Mouse (Mus musculus): ENCODE results near the gene Ppp2r3d.
"Not testable (repeated sequence)": the region's sequence is repeated elsewhere in the genome, so short reads cannot be mapped to it uniquely, and the experiment has no call there.

Gene Ppp2r3d

DNA sequence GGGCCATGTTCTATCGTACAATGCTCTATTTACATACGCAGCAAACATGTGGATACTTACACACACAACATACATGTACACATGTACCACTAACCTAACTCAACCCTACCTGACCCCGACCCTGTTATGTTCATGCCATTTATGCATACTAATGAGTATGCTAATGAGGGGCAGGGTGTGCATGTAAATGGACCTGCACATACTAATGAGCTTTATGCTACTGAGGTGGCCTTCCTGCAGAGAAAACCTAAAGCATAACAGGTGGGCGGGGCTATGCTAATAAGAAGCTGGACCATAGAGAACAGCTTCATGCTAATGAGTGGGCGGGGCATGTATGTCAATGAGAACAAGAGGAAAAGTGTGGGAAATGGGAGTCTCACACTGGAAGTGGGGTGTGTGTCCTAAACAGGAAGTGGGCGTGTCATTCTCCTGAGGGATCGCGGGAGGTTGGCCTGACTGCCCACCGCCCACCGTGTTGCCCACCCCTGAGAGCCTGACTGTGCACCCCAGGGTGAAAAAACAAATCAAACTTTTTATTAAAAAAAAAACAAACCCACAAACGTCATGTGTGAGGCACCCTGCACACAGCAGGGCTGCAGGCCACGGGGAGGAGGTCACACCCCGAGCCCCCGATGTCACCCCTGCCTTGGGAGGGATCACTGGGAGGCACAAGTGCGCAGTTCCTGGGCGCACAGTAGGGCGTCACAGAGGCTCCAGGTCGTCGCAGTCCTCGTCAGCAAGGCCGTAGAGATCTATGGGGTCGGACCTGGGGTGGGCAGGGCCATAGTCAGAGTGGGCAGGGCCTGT, at the start of gene Ppp2r3d:
TSS of gene Ppp2r3d (minus strand) at position 803 of the 807 bp plus-strand sequence.
- peak in 1 of 2 experiments; percentile 21 for DNase-seq (ENCODE audit: low spot score in 2 of 2)

DNA sequence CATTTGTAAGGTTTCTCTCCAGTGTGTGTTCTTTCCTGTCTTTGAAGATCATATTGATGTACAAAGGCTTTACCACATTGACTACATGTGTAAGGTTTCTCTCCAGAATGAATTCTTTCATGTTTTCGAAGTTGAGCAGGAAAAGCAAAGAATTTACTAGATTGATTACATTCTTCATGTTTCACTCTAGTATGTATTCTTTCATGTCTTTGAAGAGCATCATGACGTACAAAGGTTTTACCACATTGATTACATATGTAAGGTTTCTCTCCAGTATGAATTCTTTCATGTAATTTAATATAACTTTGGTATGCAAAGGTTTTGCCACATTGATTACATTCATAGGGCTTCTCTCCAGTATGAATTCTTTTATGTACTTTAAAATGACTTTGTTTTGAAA, 17.0 kb upstream of the Ppp2r3d start, which contains the start of gene Gm21836:
TSS of gene Gm21836 (minus strand) at position 101 of the 400 bp plus-strand sequence.
- not testable (repeated sequence) for DNase-seq (ENCODE audit: low spot score in 2 of 2)

DNA sequence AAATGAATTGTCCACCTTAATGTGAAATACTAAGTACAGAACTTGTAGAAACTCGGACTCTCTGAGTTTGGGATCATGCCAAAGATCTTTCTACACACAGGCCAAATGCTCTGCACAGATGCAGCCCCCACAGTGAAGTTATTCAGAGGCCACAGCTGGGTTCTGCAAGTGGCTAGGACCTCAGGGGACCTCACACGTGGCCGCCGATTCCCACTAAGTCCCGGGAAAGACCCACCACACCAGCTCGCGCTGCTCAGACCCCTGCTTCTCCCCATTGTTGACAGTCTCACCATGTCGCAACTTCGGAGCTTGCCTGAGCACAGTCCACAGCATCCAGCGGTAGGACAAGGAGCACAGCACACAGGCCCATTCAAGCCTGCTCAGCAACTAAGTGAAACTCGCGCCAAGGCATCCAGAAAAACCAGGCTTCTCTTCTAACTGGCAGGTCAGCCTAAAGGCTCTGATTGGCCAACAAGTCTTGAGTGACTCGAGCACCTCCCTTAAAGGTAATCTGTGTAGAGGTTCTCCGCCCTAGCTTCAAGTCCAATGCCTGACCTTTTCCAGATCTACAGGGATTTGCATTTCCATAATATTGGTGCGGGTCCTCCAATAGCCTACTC, 3.8 kb upstream of the Ppp2r3d start:
- not testable (repeated sequence) for DNase-seq (ENCODE audit: low spot score in 2 of 2)

DNA sequence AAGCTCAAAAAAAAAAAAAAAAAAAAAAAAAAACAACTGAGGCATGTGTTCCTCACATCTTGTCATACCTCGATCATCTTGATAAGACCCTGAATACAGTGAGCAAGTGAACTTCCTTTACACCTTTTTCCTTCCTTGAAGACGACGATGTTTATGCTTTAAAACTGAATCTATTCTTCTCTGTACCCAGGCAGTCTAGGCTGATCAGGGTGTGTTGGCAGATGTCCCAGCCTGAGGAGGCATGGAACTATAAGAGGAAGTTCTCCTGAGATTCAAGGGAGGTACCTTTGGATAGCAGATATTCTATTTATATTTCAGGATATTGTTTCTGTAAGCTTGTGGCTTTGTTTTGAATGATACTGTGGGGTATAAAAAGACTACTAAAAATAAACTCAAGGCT, 1.4 kb upstream of the Ppp2r3d start:
- DNase-seq (ENCODE audit: low spot score in 2 of 2), result no peak

DNA sequence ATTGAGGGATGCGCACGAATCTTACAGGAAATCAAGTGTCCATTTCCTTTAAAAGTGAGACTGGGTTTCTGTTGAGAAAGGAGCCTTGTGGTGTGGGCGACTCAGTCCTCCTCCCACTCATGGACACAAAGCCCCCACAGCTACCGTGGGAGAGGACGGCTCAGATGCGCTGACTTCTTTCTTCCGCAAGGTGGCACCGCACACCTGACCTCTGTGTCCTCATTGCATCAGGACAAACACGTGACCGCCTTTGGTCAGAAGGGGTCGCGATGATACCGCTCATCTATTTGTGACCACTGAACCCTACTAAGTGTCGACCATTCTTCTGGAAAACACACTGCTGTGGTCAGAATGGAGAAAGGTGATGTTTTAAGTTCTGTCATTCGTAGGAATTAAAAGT, 1.0 kb downstream of the Ppp2r3d start:
- DNase-seq (ENCODE audit: low spot score in 2 of 2), result peak; percentile 9

DNA sequence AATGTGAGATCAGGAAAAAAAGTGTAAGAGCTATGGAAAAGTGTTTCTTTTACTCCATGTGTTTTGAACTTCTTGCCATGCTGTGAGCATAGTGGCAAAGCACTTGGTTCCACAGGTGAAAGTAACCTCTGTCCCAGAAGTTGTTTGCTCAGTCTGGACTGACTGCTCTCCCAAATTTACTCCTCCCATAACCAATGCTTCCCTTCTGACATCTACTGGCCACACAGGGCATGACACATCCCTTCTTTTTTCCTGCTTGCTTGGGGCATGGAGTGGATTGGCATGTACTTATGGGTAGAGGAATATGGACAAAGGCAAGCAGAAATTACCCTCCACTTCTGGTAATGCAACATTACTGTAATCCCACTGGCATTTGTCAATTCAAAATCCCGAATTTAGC, 20.1 kb downstream of the Ppp2r3d start:
- no peak for DNase-seq (ENCODE audit: low spot score in 2 of 2)

DNA sequence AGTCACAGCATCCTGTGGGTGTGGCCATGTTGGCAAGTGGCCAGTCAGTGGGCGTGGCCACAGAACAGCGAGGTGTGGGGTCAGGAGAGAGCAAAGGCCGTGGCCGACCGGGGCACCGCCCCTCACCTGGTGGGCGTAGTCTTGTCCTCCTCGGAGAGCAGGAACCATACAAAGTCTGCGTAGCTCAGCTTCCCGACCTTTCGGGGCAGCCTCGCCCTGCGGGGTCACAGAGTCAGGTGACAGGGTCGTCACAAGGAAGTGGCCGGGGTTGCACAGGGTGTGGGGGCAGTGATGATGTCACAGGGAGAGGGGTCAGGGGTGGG, 34.2 kb downstream of the Ppp2r3d start:
- DNase-seq (ENCODE audit: low spot score in 2 of 2), result peak; percentile 35 to 60

DNA sequence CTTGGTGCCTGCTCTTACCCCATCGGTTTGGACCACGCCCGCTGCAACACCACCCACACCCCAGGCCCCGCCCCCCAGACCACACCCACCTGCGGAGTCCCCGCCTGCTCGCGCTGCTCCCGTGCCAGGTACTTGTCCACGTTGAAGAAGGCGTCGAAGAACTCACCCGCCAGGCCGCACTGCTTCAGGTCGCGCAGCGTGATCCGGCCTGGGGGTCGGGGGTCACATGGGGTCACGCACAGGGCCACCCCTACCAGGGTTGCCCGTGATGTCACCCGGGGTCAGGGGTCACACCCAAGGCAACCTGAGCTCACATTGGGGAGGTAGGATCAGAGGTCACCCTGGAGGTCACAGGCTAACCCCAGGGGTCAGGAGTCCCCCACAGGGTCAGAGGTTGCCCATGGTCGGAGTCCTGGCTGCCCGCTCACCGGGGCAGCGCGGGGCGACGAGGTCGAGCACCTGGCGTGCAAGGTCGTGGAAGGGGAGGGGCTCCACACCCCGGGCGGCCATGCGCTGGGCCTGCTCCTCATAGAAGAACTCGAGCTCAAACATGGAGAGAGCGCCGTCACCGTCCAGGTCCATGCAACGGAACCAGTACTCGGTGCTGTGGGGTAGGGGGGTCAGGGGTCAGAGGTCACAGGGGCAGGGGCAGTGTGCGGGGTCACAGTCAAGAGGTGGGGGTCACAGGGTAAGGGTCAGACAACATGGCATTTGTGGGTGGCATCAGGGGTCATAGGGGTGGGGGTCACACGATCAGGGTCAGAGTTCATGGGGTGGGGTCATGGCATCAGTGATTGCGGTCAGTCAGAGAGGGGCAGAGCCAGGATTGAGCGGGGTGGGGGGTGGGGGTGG, 34.8 kb downstream of the Ppp2r3d start:
- peak; percentile 52 to 61 for DNase-seq (ENCODE audit: low spot score in 2 of 2)

DNA sequence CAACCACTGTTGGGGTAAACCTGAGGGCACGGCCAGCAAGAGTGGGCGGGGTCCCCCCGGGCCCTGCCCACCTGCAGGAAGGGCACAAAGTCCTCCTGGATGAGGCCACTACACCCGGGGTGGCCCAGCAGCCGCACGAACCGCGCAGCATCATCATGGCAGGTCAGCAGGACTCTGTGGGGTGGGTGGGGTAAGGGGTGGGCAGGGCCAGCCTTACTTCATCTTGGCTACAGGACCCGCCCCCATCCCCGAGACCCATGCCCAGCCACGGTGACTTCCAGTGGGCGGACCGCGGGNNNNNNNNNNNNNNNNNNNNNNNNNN, 36.0 kb downstream of the Ppp2r3d start:
- DNase-seq (ENCODE audit: low spot score in 2 of 2), result no peak

DNA sequence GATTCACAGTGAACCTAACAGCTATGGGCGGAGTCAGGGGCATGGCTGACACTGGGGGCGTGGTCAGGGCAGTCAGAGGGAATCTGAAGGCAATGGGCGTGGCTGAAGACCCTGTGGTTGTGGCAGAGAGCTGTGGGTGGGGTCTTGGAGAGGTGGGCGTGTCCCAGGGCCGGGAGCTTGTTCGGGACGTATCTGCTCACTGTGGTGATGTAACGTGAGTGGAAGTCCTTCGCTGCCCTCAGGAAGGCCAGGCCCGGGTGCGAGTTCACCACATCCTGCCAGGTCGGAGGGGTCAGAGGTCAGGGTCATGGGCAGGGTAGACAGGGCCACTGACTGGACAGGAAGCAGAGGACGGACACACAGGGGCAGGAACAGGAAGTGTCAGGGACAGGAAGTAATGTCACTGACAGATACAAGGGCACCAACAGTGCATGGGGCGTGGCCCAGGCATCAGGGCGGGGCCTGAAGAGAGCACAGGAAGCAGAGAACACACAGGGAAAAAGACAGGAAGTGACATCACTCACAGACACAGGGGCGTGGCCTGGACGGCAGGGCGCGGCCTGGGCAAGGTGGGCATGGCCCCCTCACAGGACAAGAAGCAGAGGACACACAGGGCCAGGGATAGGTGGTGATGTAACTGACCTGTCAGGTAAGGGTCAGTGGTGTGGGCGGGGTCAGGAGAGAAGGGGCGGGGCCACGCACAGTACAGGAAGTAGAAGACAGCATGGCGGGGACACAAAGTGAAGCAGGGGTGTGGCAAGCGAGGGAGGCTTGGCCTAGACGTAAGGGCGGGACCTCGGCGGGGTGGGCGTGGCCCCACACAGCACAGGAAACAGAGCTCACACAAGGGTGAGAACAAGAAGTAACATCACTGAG, 36.6 kb downstream of the Ppp2r3d start:
- DNase-seq (ENCODE audit: low spot score in 2 of 2), result peak; percentile 57 to 76

DNA sequence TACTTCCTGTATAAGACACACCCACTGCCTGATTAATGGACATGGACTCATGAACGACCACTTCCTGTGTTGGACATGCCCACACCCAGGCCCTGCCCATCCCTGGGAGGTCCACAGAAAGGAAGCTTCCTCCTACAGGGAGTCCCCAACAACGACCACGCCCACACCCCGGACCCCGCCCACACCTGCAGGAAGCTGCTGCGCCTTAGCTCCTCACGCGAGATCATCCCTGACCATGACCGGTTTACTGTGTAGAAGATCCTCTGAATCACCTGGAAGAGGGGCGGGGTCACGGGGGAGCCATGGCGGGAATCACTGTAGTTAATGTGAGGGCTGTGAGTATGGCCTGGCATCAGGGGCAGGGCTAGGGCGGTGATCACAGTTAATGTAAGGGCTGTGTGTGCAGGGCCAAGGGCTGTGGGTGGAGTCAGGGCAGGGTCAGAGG, 37.3 kb downstream of the Ppp2r3d start:
- DNase-seq (ENCODE audit: low spot score in 2 of 2), result peak; percentile 32 to 70

DNA sequence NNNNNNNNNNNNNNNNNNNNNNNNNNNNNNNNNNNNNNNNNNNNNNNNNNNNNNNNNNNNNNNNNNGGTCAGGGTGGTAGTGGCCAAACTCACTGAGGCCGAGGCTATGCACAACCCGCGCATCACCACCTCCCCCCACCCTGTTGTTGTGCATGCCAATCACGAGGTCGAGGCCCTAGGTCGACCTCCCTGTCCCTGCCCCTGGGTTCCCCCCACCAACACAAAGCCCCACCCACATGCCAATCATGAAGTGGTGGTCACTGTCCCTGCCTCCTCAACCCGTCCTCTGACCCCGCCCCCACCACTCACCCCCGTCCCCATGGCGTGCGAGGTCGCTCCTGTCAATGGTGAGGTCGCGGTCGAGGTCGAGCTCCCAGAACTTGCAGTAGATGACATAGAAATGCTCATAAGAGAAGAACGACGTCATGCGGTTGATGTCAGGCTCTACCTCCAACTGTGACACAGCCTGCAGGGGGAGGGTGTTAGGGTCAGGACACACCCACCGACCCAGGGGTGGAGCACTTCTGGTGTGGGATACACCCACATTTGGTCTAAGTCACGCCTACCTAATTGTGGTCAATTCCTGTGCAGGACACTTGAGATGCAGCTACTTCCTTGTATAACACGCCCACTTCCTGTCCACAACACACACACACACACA, 37.9 kb downstream of the Ppp2r3d start:
- peak; percentile 12 to 50 for DNase-seq (ENCODE audit: low spot score in 2 of 2)

DNA sequence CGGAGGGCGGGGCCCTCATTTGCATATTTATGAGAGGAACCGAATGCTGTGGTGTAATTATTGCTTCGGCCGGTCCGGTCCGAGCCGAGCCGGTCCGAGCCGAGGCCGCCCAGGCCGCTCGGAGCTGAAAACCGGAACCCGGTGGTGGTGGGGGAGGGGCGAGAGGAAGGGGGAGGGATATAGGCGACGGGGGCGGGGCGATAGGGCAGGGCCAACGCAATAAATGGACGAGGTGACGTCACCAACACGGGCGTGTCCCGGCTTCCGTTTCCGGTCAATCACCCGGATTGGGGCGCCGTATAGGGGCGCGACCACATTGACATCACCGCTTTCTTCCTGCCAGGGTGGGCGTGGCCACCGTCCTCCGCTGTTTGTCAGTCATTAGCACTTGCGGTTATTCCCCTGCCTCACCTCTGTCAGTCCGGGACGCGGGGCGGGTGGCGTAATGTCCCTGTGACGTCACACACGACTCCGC, 51.2 kb downstream of the Ppp2r3d start:
- peak; percentile 96 for DNase-seq (ENCODE audit: low spot score in 2 of 2)

DNA sequence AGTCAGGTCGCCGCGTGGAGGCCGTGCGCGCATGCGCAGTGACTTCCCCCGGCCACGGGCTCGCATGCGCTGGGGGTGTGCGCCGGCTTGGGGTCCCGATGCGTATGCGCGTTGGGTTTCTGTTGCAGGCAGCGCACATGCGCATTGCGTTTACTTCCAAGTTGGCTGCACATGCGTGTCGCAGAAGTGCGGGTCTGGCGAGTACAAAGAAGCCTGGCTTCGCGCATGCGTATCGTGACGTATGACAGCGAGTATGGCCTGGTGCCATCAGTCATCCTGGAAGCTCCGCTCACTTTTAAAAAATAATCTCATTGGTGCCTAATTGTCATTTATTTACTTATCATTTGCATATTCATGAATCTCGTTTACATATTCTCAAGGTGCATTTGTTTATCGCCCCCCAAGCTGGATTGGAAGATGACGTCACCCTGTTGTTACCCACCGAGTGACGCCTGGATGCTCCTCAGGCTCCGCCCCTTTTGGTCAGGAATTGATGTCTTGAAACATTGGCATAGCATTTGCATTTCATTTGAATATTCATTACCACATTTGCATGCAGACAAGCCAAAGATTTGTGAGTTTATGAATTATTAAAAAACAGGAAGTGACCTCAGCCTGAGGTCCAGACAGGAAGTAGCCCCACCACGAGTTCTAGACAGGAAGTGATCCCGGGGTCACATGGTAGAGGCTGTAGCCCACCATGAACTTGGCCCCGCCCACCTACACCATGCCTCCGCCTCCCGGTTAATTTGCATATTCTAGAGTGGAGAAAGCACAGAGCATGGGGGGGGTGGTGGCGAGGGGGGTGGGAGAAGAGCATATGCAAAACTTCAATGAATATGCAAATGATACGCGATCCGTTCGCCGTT, 51.9 kb downstream of the Ppp2r3d start:
- DNase-seq (ENCODE audit: low spot score in 2 of 2), result peak; percentile 100

DNA sequence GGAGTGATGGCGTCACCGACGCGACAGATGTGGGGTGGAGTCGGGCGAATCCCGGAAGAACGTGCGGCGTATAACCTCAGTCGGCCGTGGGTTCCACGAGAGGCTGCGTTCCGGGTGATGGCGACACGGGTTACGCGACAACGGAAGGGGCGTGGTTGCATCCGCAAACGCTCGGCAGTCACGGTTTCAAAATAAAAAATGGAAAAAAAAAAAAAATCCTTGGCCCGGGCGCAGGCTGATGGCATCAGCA, 52.5 kb downstream of the Ppp2r3d start:
- no peak for DNase-seq (ENCODE audit: low spot score in 2 of 2)

DNA sequence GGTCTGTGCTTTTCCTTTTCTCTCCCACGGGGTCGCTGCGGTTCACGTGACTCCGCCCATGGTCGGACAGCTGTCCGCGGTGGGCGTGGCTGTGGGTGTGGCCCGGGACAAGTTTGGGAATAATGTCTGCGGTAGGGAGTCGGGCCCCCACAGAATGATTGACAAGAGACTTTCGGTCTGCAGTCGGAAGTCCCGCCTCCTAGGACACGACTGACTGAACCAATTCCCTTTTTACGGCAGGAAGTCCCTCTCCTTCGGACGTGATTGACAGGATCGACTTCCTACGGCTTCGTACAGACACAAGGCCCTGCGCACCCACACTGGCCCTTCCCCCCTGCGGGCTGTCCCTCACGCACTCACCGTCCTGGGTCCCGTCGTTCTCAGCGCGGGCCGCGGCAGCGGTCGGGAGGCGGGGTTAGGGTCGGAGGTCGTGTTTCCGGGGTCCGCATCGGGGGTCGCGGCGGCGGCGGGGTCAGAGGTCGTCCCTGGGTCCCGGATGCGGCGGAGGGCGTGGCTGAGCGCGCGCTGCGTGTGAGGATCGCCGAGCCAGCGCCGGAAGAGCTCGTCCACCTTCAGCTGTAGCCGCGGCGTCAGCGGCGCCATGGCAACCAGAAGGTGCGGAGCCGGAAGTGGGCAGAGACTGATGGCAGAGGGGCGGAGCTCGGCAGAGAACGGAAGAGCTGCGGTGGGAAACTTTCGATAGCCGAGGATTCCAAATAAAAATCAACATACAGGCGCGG, 53.0 kb downstream of the Ppp2r3d start:
- peak; percentile 97 to 98 for DNase-seq (ENCODE audit: low spot score in 2 of 2)

DNA sequence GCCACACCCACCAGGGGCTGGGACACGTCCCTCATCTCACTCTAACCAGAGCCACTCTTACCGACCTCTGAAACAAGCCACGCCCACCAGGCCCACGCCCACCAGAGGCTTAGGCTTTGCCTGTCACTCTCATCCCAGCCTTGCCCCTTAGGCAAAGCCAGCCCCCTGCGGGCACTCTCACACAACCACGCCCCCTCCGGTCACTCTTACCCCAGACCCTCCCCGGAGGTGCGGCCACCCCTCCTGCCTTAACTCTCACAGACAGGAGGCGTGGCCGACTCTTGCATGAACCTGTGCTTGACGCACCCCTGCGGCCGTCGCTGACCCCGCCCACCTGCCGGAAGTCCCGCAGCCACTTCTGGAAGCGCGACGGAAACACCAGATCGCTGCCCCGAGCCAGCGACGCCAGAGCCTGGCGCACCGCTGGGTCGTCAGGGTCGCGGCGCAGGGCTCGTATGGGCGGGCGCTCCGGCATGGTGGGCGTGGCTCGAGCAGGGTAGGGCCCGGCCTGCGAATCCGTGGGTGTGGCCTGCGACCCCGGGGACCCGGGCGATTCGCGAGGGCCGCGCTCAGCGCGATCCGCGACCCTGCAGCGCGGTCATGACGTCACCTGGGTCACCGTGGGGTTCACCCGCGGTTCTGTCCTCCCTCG, 53.7 kb downstream of the Ppp2r3d start:
- peak; percentile 94 to 99 for DNase-seq (ENCODE audit: low spot score in 2 of 2)

DNA sequence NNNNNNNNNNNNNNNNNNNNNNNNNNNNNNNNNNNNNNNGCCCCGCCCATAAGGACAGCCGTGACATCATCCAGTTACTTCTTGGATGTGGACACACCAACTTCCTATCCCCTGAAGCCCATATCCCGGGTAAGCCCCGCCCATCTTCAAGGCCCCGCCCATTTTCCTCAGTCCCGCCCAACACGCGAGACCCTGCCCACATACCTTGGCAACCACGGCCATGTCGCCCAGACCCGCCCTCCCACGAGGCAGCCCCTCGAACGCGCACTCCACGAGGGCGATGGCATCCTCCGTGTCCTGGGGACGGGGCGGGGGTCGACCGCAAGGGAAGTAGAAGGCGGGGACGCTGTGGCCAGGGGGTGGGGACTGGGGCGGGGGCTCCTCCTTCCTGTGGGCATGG, 54.3 kb downstream of the Ppp2r3d start:
- peak in 1 of 2 experiments; percentile 78 for DNase-seq (ENCODE audit: low spot score in 2 of 2)

DNA sequence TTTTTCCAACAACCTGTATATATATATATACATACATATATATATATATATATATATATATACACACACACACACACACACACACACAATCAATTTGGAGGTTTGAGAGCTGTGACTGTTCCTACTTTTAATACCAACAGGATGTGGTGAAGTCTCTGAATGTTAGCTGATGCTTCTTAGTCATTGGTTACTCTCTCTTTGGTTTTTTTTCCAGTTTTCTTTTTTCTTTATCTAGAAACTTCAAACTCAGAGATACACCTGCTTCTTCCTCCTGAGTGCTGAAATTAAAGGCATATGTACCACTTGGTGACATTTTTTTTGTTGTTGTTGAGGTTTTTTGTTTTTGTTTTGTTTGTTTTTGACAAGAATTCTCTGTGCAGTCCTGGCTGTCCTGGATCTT, 63.8 kb downstream of the Ppp2r3d start:
- no peak for DNase-seq (ENCODE audit: low spot score in 2 of 2)

All from frontal cortex, postnatal 10 days (tissue).